Mouse (Mus musculus) stomach, postnatal 0 days (tissue): ENCODE results near the gene Dpp10.

Experiments
- CTCF ChIP-seq: IDR thresholded peaks from 2 replicates; pipeline ENCODE4 v1.5.1; 2016; ENCODE audit warnings: antibody characterized with exemption, low read depth, mild to moderate bottlenecking, moderate library complexity
- EP300 ChIP-seq: optimal IDR thresholded peaks from 2 replicates; pipeline ENCODE3; 2016; ENCODE audit warnings: antibody characterized with exemption

DNA sequence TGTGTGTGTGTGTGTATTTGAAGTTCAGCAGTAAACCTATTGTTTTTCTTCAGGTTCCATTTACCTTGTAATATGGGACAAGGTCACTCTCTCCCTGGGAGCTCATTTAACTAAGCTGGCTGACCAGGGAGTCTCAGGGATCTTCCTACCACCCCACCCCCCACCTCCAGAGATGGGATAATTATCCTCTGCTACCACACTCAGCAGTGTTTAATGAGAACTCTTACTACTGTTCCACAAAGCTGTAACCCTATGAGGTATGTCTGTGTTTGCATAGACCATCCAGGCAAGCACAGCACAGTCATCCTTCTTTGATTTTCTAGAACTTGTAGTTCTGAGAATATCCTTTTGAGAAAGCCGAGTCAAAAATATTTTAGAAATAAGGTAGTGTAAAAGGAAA is 471.6 kb downstream of the Dpp10 start:
- TF ChIP-seq CTCF (no peak), EP300 (no peak)
